Mouse (Mus musculus): ENCODE results near the gene Ppia.
"Not testable (repeated sequence)": the region's sequence is repeated elsewhere in the genome, so short reads cannot be mapped to it uniquely, and the experiment has no call there.

Ppia gene

DNA sequence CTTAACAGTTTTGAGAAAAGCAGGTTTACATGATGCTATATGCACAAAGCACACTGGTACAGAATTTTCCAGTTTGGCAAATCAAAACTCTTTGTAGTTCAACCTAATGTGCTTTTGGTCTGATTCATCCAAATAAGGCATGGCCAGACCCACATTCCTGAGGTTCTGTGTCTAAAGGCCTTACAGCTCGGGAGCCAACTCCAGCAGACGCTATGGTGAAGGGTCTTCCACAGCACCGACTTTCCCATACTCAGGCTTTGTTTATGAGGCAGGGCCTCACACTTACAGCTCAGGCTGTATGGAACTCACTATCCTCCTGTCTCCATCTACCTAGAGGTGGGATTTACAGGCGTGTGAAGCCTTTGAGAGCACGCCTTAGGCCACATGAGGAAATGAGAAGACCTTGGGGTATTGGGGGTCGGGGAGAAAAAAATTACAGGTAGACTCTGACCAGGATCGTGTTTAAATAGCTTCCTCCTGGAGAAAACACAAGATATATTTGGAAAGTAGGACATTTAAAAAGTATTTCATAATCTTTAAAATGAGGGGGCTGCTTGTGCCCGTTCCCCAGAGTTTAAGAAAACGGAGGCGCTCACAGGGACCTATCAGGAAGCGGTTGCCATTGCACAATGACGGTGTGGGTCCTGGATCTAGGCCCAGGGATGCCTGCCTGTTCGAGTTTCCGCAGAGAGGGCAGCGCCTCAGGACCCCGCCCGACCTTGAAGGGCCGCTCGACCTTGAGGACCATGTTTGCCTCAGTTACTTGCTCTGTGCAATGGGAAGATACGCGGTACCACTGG is at the start of gene Ppia:
Ppia (plus strand) TSS at position 693 of the 800 bp plus-strand sequence.
- DNase-seq (ENCODE audit: low spot score in 2 of 2): no peak

- DNase-seq (ENCODE audit: low spot score in 2 of 2): peak in 1 of 2 experiments; percentile 36
These were observed 49.4 kb upstream of the Ppia start for GRCm38 (mm10) chr11:6365885-6366284.

DNA sequence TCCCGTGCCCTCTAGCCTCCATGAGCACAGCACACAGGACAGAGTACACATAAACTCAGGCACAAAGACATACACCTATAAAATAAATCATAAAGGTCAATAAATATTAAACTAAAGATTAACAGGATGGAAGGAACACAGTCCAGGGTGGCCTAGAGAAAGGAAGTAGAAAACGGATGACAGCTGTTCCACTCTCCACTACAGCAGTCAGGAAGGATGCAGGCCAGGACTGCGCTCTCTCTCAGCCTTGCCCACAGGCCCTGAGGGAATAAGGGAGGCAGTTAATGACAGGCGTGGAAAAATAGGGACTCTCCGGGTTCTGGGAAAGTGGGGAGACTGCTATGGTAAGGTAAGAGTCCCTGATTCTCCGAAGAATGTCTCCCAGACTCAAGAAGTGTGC is 48.8 kb upstream of the Ppia start:
- DNase-seq (ENCODE audit: low spot score in 2 of 2): no peak

DNA sequence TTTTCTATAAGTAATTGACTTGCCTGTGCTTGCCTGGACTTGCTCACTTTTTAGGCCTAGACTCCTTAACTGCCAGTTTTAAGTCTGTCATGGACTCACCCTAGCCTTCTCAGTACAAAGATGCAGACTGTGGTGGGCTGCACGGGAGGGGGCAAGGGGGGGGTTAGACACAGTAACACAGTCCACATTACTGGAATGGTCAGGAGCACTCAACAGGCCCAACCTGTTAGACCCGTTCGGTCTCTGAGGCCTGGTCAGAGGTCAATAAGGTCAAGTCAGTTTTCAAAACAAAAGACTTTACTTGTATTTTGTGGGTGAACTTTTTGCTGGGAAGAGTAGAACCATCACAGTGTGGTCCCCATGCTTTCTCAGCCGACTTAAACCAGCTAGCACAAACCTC is 48.1 kb upstream of the Ppia start:
- DNase-seq (ENCODE audit: low spot score in 2 of 2): no peak

DNA sequence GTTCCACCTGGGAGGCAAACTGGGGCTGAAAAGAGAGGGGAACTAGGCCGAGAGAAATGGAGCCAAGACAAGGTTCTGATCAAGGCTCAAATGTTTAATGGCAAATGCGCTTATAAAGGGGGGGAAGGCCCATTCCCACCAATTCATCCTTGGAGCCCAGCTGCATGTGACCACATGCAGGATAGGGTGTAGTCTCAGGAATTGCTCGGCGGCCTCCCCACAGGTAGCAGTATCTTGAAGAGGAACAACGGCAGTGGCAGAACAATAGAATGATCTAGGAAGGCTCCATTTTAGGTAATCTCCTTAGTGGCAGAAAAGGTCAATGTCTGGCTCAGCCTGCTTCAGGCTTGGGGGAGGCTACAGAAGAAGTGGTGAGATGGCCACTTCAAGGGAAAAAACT is 47.3 kb upstream of the Ppia start:
- not testable (repeated sequence) for DNase-seq (ENCODE audit: low spot score in 2 of 2)

DNA sequence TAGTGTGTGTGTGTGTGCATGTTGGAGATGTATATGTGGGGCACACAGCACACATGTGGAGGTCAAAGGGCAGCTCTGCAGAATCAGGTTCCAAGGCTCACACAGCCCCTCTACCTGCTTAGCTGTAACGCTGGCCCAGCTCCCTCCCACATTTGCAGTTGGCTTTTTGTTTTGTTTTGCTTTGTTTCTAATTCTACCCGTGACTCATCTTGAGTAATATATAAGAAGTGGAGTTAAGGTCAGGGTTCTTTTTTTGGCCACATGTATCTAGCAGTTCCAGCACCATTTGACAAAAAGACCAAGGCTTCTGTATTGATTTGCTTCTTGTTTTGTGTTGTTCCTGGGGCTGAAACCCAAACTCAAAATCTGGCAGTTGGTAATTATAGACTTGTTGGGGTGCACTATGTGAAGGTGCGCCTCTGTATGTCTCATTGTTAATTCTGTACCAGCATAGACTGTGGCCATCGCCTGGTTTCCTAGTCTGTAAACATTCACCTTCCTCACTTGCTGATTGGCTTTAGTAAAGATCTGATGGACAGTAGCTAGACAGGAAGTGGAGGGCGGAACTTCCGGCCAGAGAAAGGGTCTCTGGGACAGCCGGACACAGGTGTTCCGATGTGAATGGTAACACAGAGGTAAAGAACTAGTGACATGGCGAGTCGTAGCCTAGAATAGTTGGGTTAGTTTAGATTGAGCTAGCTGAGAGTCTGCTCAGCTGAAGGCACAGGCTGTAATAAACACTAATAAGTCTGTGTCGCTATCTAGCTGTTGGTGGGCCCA is 43.7 kb upstream of the Ppia start:
- no peak for DNase-seq (ENCODE audit: low spot score in 2 of 2)

GRCm38 (mm10) chr11:6372784-6373183 is 42.5 kb upstream of the Ppia start:
- no peak for DNase-seq (ENCODE audit: low spot score in 2 of 2)

DNA sequence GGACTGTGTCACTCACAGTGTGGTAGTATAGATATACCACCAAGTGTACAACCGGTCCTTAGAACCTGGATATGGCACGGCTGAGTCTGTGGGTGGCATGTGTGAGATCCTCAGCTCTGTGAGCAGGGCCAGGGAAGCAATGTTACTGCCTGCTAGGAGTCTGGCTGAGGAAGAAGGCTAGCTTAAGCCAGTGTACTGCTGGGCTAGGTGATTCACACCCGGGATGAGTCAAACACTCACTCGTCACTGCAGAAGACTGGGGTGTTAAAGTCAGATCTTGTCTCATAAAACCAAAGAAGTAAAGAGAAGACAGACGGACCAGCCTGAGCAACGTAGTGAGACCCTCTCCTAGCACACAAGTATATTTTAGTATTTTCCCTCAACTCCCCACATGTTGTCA is 34.3 kb upstream of the Ppia start:
- no peak for DNase-seq (ENCODE audit: low spot score in 2 of 2)

GRCm38 (mm10) chr11:6388126-6388725 is 27.0 kb upstream of the Ppia start:
- DNase-seq (ENCODE audit: low spot score in 2 of 2): no peak

GRCm38 (mm10) chr11:6388726-6389413 is 26.4 kb upstream of the Ppia start, which contains the start of gene Zmiz2:
Gene Zmiz2, plus strand, starts transcription at chr11:6389074.
- DNase-seq (ENCODE audit: low spot score in 2 of 2): peak; percentile 90 to 94

DNA sequence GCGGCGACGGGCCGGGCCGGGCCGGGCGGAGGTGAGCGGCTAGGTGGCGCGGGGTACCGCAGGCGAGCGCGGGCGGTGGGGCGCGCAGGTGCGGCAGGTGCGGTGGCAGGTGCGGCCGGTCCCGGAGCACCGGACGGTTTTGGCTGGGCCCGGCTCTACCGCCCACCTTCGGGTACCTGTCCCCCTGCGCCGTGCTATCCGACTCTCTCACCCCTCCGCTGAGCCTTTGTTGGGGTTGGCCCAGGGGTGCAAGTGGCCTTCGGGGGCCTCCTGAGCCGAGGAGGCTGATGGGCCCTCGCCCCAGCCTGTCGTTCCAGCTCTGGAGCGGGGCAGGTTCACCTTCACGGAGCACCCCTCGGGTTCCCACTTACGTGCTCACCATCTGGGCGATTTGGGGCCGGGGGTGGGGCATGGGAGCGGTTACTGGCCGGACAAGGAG is 25.7 kb upstream of the Ppia start:
- DNase-seq (ENCODE audit: low spot score in 2 of 2): no peak

- DNase-seq (ENCODE audit: low spot score in 2 of 2): no peak
These were observed 24.7 kb upstream of the Ppia start for GRCm38 (mm10) chr11:6390376-6391053.

- DNase-seq (ENCODE audit: low spot score in 2 of 2): no peak
These were observed 23.5 kb upstream of the Ppia start for GRCm38 (mm10) chr11:6391516-6392276.

DNA sequence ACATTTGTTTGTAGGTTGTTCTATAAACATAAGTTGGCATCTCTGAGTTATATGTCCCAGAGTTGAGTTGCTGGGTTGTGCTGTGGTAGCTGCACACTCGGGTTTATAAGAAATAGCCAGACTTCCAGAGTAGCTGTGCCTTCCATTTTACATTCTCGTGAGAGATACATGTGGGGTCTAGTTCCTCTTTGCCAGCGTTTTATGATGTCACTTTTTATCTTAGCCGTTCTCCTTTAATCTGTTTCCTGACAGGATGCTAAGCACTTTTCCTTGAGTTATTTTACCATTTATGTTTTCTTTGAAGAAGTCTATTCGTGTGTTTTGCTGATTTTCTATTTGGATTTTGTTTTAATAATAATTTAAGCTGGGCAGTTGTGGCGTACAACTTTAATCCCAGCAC is 22.4 kb upstream of the Ppia start:
- no peak for DNase-seq (ENCODE audit: low spot score in 2 of 2)

- no peak for DNase-seq (ENCODE audit: low spot score in 2 of 2)
These were observed 21.4 kb upstream of the Ppia start for GRCm38 (mm10) chr11:6393866-6394265.

- DNase-seq (ENCODE audit: low spot score in 2 of 2): no peak
These were observed 19.7 kb upstream of the Ppia start for GRCm38 (mm10) chr11:6395565-6395964.

DNA sequence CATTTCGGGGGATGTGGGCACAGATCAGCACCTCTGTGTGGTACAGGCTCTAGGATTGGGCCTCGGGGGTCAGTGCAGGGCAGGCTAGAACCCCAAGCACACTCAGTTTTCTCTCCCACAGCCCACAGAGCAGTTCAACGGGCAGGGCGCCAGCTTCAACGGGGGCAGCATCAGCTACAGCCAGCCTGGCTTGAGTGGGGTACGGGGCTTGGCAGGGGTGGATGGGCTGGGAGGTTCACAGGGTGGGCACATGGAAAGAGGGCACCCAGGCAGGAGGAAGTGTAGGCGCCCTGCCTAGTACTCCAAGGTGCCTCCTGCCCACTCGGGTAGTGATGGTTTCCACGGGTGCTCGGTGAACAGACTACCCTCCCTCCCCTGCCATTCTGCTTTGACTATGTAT is 17.1 kb upstream of the Ppia start:
- DNase-seq (ENCODE audit: low spot score in 2 of 2): no peak

- DNase-seq (ENCODE audit: low spot score in 2 of 2): no peak
These were observed 12.4 kb upstream of the Ppia start for GRCm38 (mm10) chr11:6402515-6403510.

- no peak for DNase-seq (ENCODE audit: low spot score in 2 of 2)
These were observed 11.3 kb upstream of the Ppia start for GRCm38 (mm10) chr11:6403830-6404405.
